Comparison of ENCODE assay signal across 8 mouse cellular contexts in genomic region chr2:121621262-121622163, GRCm38 (mm10).
A peak's percentile ranks its signal among the peaks of the same experiment; 100 is the strongest.
DNase-seq lines count a peak whose midpoint lies in the region; ATAC-seq lines count a peak whose summit lies in the region.

No protein-coding gene starts in this region.

- H3K4me2 ChIP-seq in embryonic facial prominence, embryonic 12.5 days (replicated peaks) = no peak overlapping the region
- H3K4me2 ChIP-seq in stomach, embryonic 16.5 days (ENCODE audit: low read depth, low read length) = 0 out of 2 replicates have a peak overlapping the region, but pooled peaks have one; percentile 7

- no peaks in the 10 kb centered on the region for H3K9me3 ChIP-seq in embryonic facial prominence, embryonic 12.5 days
- H3K9me3 ChIP-seq in stomach, embryonic 16.5 days (replicated peaks; ENCODE audit: control insufficient read depth, low read length) = no peaks in the 10 kb centered on the region

- WGBS in embryonic facial prominence, embryonic 12.5 days = 53% methylated on average over 13 of the region's 13 CpGs
- 38% methylated on average over 13 of the region's 13 CpGs for WGBS in stomach, embryonic 16.5 days

- no peak overlapping the region for H3K9ac ChIP-seq in embryonic facial prominence, embryonic 12.5 days
- H3K9ac ChIP-seq in stomach, embryonic 16.5 days (ENCODE audit: low read length) = no peak overlapping the region

- DNase-seq in urinary bladder, adult 18-20 months (ENCODE audit: low spot score in 2 of 2) = peak; percentile 25 to 51
- DNase-seq in urinary bladder, postnatal 10 days (ENCODE audit: low spot score) = no peak
- DNase-seq in layer of hippocampus, adult 9-10 months (ENCODE audit: low spot score) = peak; percentile 40
- no peak for DNase-seq in c-Kit-positive CD71-positive TER-119-positive erythroid progenitor cells, embryonic 14.5 days (ENCODE audit: low spot score)
- DNase-seq in yolk sac, embryonic 10.5 days (ENCODE audit: low spot score) = no peak
- no peak for DNase-seq in kidney, adult 18-20 months

- H3K4me1 ChIP-seq in embryonic facial prominence, embryonic 12.5 days = 0 out of 2 replicates have a peak, but pooled peaks cover 4% of the 10 kb centered on the region
- no peaks in the 10 kb centered on the region for H3K4me1 ChIP-seq in stomach, embryonic 16.5 days (ENCODE audit: control insufficient read depth, insufficient read depth, low read length)

- H3K27me3 ChIP-seq in embryonic facial prominence, embryonic 12.5 days = no peaks in the 10 kb centered on the region
- no peaks in the 10 kb centered on the region for H3K27me3 ChIP-seq in stomach, embryonic 16.5 days (ENCODE audit: control insufficient read depth, insufficient read depth, low read length)

- no peak overlapping the region for H3K4me3 ChIP-seq in embryonic facial prominence, embryonic 12.5 days
- no peak overlapping the region for H3K4me3 ChIP-seq in stomach, embryonic 16.5 days (replicated peaks; ENCODE audit: low read length)

- ATAC-seq in embryonic facial prominence, embryonic 12.5 days (ENCODE audit: insufficient number of reproducible peaks, insufficient read depth, low FRiP score, low TSS enrichment) = peak; percentile 78
- ATAC-seq in stomach, embryonic 16.5 days (ENCODE audit: insufficient read depth, low FRiP score) = peak; percentile 69; the same call in 1 of the 2 replicates

- no peak overlapping the region for H3K27ac ChIP-seq in embryonic facial prominence, embryonic 12.5 days
- peak overlapping the region; percentile 54 for H3K27ac ChIP-seq in stomach, embryonic 16.5 days (ENCODE audit: low read length)

- H3K36me3 ChIP-seq in embryonic facial prominence, embryonic 12.5 days = no peaks in the 10 kb centered on the region
- no peaks in the 10 kb centered on the region for H3K36me3 ChIP-seq in stomach, embryonic 16.5 days (ENCODE audit: control insufficient read depth, insufficient read depth, low read length)

Comparison
In these comparisons a context has a peak if more than half of its experiments do, and no peak if none do; other contexts are left out.
1. DNase-seq: peak in urinary bladder, adult 18-20 months (2 of 2) and layer of hippocampus, adult 9-10 months (single experiment); none in urinary bladder, postnatal 10 days (single experiment), c-Kit-positive CD71-positive TER-119-positive erythroid progenitor cells, embryonic 14.5 days (single experiment), yolk sac, embryonic 10.5 days (single experiment) and kidney, adult 18-20 months (single experiment).